Mouse (Mus musculus): Measurements from ENCODE around the gene Vstm5. TPM values are rescaled to one million over a fixed set of nuclear protein-coding genes. Genes with fewer than 3 reads are reported as not detected.

Gene Vstm5
- total RNA-seq (2023): not detected

GRCm38 (mm10) chr9:15239042-15239925 is at the start of gene Vstm5:
Gene Vstm5 (plus strand): TSS chr9:15239045.

GRCm38 (mm10) chr9:15279649-15280490 is 41.0 kb downstream of the Vstm5 start, which contains the start of gene Med17:
Gene Med17 (minus strand): TSS chr9:15279931.

GRCm38 (mm10) chr9:15305503-15306397 is 66.9 kb downstream of the Vstm5 start, which contains the start of gene Taf1d:
Gene Taf1d (plus strand): TSS chr9:15306214.

GRCm38 (mm10) chr9:15306398-15307119 is 67.7 kb downstream of the Vstm5 start, which contains the start of gene 4931406C07Rik:
Gene 4931406C07Rik (minus strand): TSS chr9:15306448.

Other genes starting within 250 kb of the Vstm5 start
- 42.8 TPM for gene Panx1, start 193.6 kb upstream of the Vstm5 start, total RNA-seq (2023)
- not detected for gene Hephl1, start 126.9 kb upstream of the Vstm5 start, total RNA-seq (2023)
- gene Med17, start 40.9 kb downstream of the Vstm5 start, total RNA-seq (2023): 56.5 TPM
- 288 TPM for gene Taf1d, start 67.2 kb downstream of the Vstm5 start, total RNA-seq (2023)
- gene 4931406C07Rik, start 67.4 kb downstream of the Vstm5 start, total RNA-seq (2023): 3.2 TPM
- 45.1 TPM for gene Cep295, start 118.7 kb downstream of the Vstm5 start, total RNA-seq (2023)

Measured in CD8-positive naive resting alpha-beta T cell, adult 57 days (primary cell).